Mouse (Mus musculus) lung, postnatal 0 days (tissue): ENCODE measurements around the gene Fam78b.

ENCODE experiments used
- CTCF ChIP-seq: IDR thresholded peaks from 2 replicates; pipeline ENCODE4 v1.5.1; 2016; ENCODE audit warnings: antibody characterized with exemption, mild to moderate bottlenecking
- EP300 ChIP-seq: IDR thresholded peaks from 2 replicates; pipeline ENCODE4 v1.6.1; 2016; ENCODE audit warnings: antibody characterized with exemption, mild to moderate bottlenecking, control low read depth

DNA sequence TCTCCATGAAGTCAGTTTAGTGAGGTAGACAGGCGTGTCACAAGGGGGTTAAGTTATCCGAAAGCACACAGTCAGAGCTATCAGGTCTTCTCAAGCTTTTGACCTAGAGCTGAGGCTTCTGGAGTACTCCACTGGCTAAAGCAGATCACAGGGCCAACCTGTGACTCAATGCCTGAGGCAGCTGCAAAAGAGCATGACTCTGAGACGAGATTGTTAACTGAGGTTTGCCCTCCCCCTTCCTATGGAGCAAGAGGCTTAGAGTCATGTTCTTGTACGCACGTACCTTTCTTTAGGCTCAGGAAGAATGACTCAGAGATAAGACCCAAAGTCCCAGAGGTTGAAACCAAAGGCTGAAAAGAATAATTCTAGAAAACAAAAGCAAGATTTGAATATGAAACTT lies 32.9 kb upstream of the Fam78b start:
- no peak for TF ChIP-seq CTCF
- TF ChIP-seq EP300, result no peak
